ENCODE assay signal across 8 mouse cellular contexts in the genomic region with DNA sequence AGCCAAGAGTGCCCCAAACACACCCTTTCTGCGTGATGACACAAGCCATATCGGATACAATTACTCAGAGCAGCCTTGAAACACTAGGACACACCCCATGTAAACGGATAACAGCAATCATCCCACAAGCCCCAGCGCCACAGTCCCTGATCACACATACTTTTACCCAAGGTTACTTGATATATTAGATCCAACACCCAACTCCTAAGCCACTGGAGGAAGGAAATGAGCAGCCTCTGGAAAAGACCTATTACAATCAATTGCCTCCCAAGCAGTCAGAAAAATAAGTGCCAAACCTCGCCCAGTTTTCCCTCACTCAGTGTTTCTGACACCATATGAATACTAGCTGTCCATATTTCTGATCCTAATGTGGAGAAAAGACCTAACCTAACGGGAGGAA. TPM values are rescaled to one million over a fixed set of nuclear protein-coding genes. Genes with fewer than 3 reads are reported as not detected.
DNase-seq lines count a peak whose midpoint lies in the region; ATAC-seq and TF ChIP-seq lines count a peak whose summit lies in the region.

No protein-coding gene starts in this region.

- H3K4me2 ChIP-seq in heart, embryonic 14.5 days (ENCODE audit: low read length), result peak overlapping the region; percentile 74
- H3K4me2 ChIP-seq in lung, postnatal 0 days (replicated peaks; ENCODE audit: low read depth, low read length), result peak overlapping the region; percentile 76

- H3K9ac ChIP-seq in heart, embryonic 14.5 days (ENCODE audit: low read length), result peak overlapping the region; percentile 90
- peak overlapping the region; percentile 90; the same call in 1 of the 2 replicates for H3K9ac ChIP-seq in lung, postnatal 0 days (replicated peaks; ENCODE audit: low read depth)

- H3K4me1 ChIP-seq in kidney, adult 2 months (ENCODE audit: control insufficient read depth, insufficient read depth, low read length), result peaks cover 3% of the 10 kb centered on the region; the same call in 1 of the 2 replicates
- H3K4me1 ChIP-seq in heart, embryonic 14.5 days (ENCODE audit: control insufficient read depth in 2 of 2, insufficient read depth in 2 of 2, low read length in 2 of 2), result peaks cover 3 to 21% of the 10 kb centered on the region in 2 experiments
- peaks cover 11% of the 10 kb centered on the region; the same call in 1 of the 2 replicates for H3K4me1 ChIP-seq in lung, postnatal 0 days (ENCODE audit: insufficient read depth, low read depth, low read length)

- peak overlapping the region; percentile 50; the same call in 1 of the 2 replicates for H3K27ac ChIP-seq in kidney, adult 2 months (ENCODE audit: insufficient read depth, low read depth, low read length)
- no peak overlapping the region for H3K27ac ChIP-seq in heart, embryonic 14.5 days (replicated peaks in 1 of 2; ENCODE audit: control insufficient read depth in 1 of 2, insufficient read depth in 1 of 2, low read depth in 2 of 2, low read length in 2 of 2)
- 0 out of 2 replicates have a peak overlapping the region, but pooled peaks have one; percentile 85 for H3K27ac ChIP-seq in lung, postnatal 0 days (ENCODE audit: low read length)

- no peak for TF ChIP-seq EP300 in lung, postnatal 0 days (IDR thresholded peaks at IDR 0.05)

- H3K9me3 ChIP-seq in heart, embryonic 14.5 days (ENCODE audit: control insufficient read depth, low read length), result no peaks in the 10 kb centered on the region
- no peaks in the 10 kb centered on the region for H3K9me3 ChIP-seq in lung, postnatal 0 days (ENCODE audit: low read length)

- H3K4me3 ChIP-seq in kidney, adult 2 months (ENCODE audit: insufficient read depth, low read depth, low read length), result peak overlapping the region; percentile 95
- peak overlapping the region; percentile 74 to 80; a peak in 3 of 4 replicates for H3K4me3 ChIP-seq in heart, embryonic 14.5 days (ENCODE audit: control insufficient read depth in 1 of 2, insufficient read depth in 1 of 2, low read depth in 1 of 2, low read length in 2 of 2)
- peak overlapping the region; percentile 80 for H3K4me3 ChIP-seq in lung, postnatal 0 days (ENCODE audit: low read depth, low read length)

- TF ChIP-seq CTCF in kidney, adult 2 months (conservative IDR thresholded peaks at IDR 0.05; ENCODE audit: insufficient read depth, insufficient read length, low read depth, low read length), result no peak
- TF ChIP-seq CTCF in lung, postnatal 0 days (IDR thresholded peaks at IDR 0.05), result no peak

- no peaks in the 10 kb centered on the region for H3K27me3 ChIP-seq in kidney, adult 2 months (replicated peaks; ENCODE audit: control insufficient read depth, insufficient read depth, low read length)
- H3K27me3 ChIP-seq in heart, embryonic 14.5 days (ENCODE audit: control insufficient read depth, insufficient read depth, low read length), result no peaks in the 10 kb centered on the region
- H3K27me3 ChIP-seq in lung, postnatal 0 days (replicated peaks; ENCODE audit: insufficient read depth, low read length), result no peaks in the 10 kb centered on the region

- 54% methylated on average over 6 of the region's 6 CpGs for WGBS in kidney, adult 2 months
- 59% methylated on average over 6 of the region's 6 CpGs for WGBS in heart, embryonic 14.5 days
- WGBS in lung, postnatal 0 days, result 51% methylated on average over 6 of the region's 6 CpGs

- peak; percentile 23 for DNase-seq in kidney, adult 2 months
- DNase-seq in kidney, adult 9 months, result no peak
- DNase-seq in adrenal gland, postnatal 10 days, result peak; percentile 55
- peak; percentile 25 for DNase-seq in lung, postnatal 0 days (ENCODE audit: low spot score)
- DNase-seq in urinary bladder, postnatal 4 days (ENCODE audit: low spot score in 2 of 2), result no peak
- no peak for DNase-seq in cerebellum, postnatal 4 days (ENCODE audit: low spot score in 2 of 2)
- no peak for DNase-seq in thymus, postnatal 25 days

- TF ChIP-seq POLR2A in kidney, adult 2 months (IDR thresholded peaks at IDR 0.05; ENCODE audit: low read depth, low read length), result no peak

- no peak for ATAC-seq in heart, embryonic 14.5 days (ENCODE audit: insufficient number of reproducible peaks, insufficient read depth, low FRiP score, low read depth)
- ATAC-seq in lung, postnatal 0 days, result 0 out of 2 replicates have a peak, but pooled peaks have one; percentile 14

- no peaks in the 10 kb centered on the region for H3K36me3 ChIP-seq in kidney, adult 2 months (ENCODE audit: control insufficient read depth, insufficient read depth, low read length)
- peaks cover 14% of the 10 kb centered on the region for H3K36me3 ChIP-seq in heart, embryonic 14.5 days (ENCODE audit: control insufficient read depth, insufficient read depth, low read length)
- no peaks in the 10 kb centered on the region; the same call in 1 of the 2 replicates for H3K36me3 ChIP-seq in lung, postnatal 0 days (ENCODE audit: insufficient read depth, low read length)

RNA-seq across cellular contexts. Expression of a gene that starts 29.2 kb away (rescaled TPM):
- polyA plus RNA-seq in kidney, adult 2 months (2012; rRNA removed), result 0.11 TPM in 1 of 2 replicates, not detected in the other
- total RNA-seq in adrenal gland, postnatal 10 days (2021), result under 1 TPM in 1 of 2 experiments, not detected in 1; 0.39 TPM
- polyA plus RNA-seq in heart, embryonic 14.5 days (2014; fragmentation: Nextera tagmentation; extraction: Ambion mirVana), result not detected in 2 replicates
- not detected in 2 replicates for polyA plus RNA-seq in lung, postnatal 0 days (2015; fragmentation: Nextera tagmentation; extraction: Ambion mirVana)

RNA-seq across cellular contexts. Expression of a gene that starts 29.7 kb away (rescaled TPM):
- polyA plus RNA-seq in kidney, adult 2 months (2012; rRNA removed), result 14.6 and 21.2 TPM in 2 replicates
- 10 to 100 TPM; 32.2 to 42.3 TPM for total RNA-seq in adrenal gland, postnatal 10 days (2021)
- 30.0 and 32.7 TPM in 2 replicates for polyA plus RNA-seq in heart, embryonic 14.5 days (2014; fragmentation: Nextera tagmentation; extraction: Ambion mirVana)
- 18.4 and 21.0 TPM in 2 replicates for polyA plus RNA-seq in lung, postnatal 0 days (2015; fragmentation: Nextera tagmentation; extraction: Ambion mirVana)

Comparison
In these comparisons a context has a peak if more than half of its experiments do, and no peak if none do; other contexts are left out.
1. DNase-seq: peak in kidney, adult 2 months (single experiment), adrenal gland, postnatal 10 days (single experiment) and lung, postnatal 0 days (single experiment); none in kidney, adult 9 months (single experiment), urinary bladder, postnatal 4 days (0 of 2), cerebellum, postnatal 4 days (0 of 2) and thymus, postnatal 25 days (single experiment).
2. H3K27ac ChIP-seq: peak in kidney, adult 2 months (single experiment) and lung, postnatal 0 days (single experiment); none in heart, embryonic 14.5 days (0 of 2).
3. Peak in every context shown above with its lines, with median percentiles within 50 percentile points of each other: H3K4me3 ChIP-seq.